Mouse (Mus musculus): ENCODE data around the gene F13a1.

F13a1 gene

GRCm38 (mm10) chr13:36941891-36942290 lies 108.2 kb downstream of the F13a1 start:
- DNase-seq = no peak

GRCm38 (mm10) chr13:36932066-36932465 lies 118.0 kb downstream of the F13a1 start:
- no peak for DNase-seq

GRCm38 (mm10) chr13:36919737-36920136 lies 130.3 kb downstream of the F13a1 start:
- no peak for DNase-seq

GRCm38 (mm10) chr13:36903885-36904284 lies 146.2 kb downstream of the F13a1 start:
- no peak for DNase-seq

GRCm38 (mm10) chr13:36903447-36903846 lies 146.6 kb downstream of the F13a1 start:
- DNase-seq = no peak

GRCm38 (mm10) chr13:36901603-36902002 lies 148.4 kb downstream of the F13a1 start:
- no peak for DNase-seq

- no peak for DNase-seq
Measured at GRCm38 (mm10) chr13:36901016-36901415, 149.0 kb downstream of the F13a1 start.

- DNase-seq = no peak
Measured at GRCm38 (mm10) chr13:36896061-36896460, 154.0 kb downstream of the F13a1 start.

- no peak for DNase-seq
Measured at GRCm38 (mm10) chr13:36893762-36894161, 156.3 kb downstream of the F13a1 start.

- DNase-seq = no peak
Measured at GRCm38 (mm10) chr13:36892216-36892615, 157.8 kb downstream of the F13a1 start.

- DNase-seq = no peak
Measured at GRCm38 (mm10) chr13:36885973-36886372, 164.1 kb downstream of the F13a1 start.

GRCm38 (mm10) chr13:36839111-36839510 lies 210.9 kb downstream of the F13a1 start:
- DNase-seq = no peak

All from thymus, postnatal 4 days (tissue).